Mouse (Mus musculus) limb, embryonic 14.5 days (tissue): ENCODE measurements at regions not wholly inside any gene's neighbourhood (a gene's known extent, or its start where the extent isn't known, plus 50 kb on each side); places are given as distances from the start of the nearest gene placed in this dataset.

ENCODE experiments used
- ATAC-seq: fragments of 200-750 bp; cut with Nextera tagmentation; 2 replicates; pipeline ENCODE4 v1.8.0; 2017; ENCODE audit warnings: low read depth, moderate number of reproducible peaks, moderate TSS enrichment; ENCODE audit not compliant: low FRiP score
- DNase-seq: peaks from one replicate; pipeline ENCODE4 v3.0.0-alpha.2; 2015; ENCODE audit warnings: low spot score
- H3K27ac ChIP-seq: fragments of 300-500 bp; sonication (generic); replicated peaks from 2 replicates; pipeline ENCODE4 v1.5.1; 2014; ENCODE audit warnings: low read depth, mild to moderate bottlenecking, low read length, moderate library complexity, mixed read lengths
- H3K27me3 ChIP-seq: fragments of 300-500 bp; sonication (generic); 2 replicates; pipeline ENCODE4 v1.6.1; 2014; ENCODE audit warnings: low read length, mixed read lengths; ENCODE audit not compliant: control insufficient read depth, insufficient read depth
- H3K36me3 ChIP-seq: fragments of 300-500 bp; sonication (generic); 2 replicates; pipeline ENCODE4 v1.6.1; 2014; ENCODE audit warnings: mild to moderate bottlenecking, low read length, moderate library complexity, mixed read lengths; ENCODE audit not compliant: control insufficient read depth, insufficient read depth
- H3K4me1 ChIP-seq: fragments of 300-500 bp; sonication (generic); 2 replicates; pipeline ENCODE4 v1.6.1; 2014; ENCODE audit warnings: antibody characterized with exemption, low read length, mixed read lengths; ENCODE audit not compliant: control insufficient read depth, insufficient read depth
- H3K4me2 ChIP-seq: fragments of 300-500 bp; sonication (generic); replicated peaks from 2 replicates; pipeline ENCODE4 v1.6.1; 2014; ENCODE audit warnings: low read depth, mild to moderate bottlenecking, low read length, moderate library complexity; ENCODE audit not compliant: severe bottlenecking
- H3K4me3 ChIP-seq: fragments of 300-500 bp; sonication (generic); replicated peaks from 2 replicates; pipeline ENCODE4 v1.5.1; 2014; ENCODE audit warnings: low read length
- H3K9ac ChIP-seq: fragments of 300-500 bp; sonication (generic); 2 replicates; pipeline ENCODE4 v1.6.1; 2014; ENCODE audit warnings: mild to moderate bottlenecking, low read depth, low read length, moderate library complexity; ENCODE audit not compliant: severe bottlenecking
- H3K9me3 ChIP-seq: fragments of 300-500 bp; sonication (generic); 2 replicates; pipeline ENCODE4 v1.6.1; 2016; ENCODE audit warnings: low read length; ENCODE audit not compliant: control insufficient read depth
- POLR2A ChIP-seq: fragments of 200-500 bp; IDR thresholded peaks from 2 replicates; pipeline ENCODE4 v1.8.0; 2012; ENCODE audit warnings: inconsistent platforms, mild to moderate bottlenecking, moderate library complexity, borderline replicate concordance; ENCODE audit not compliant: insufficient read depth, insufficient read length; ENCODE audit errors: extremely low read depth
- WGBS: fragments of 180-500 bp; shearing (Covaris S2); extraction: QIAGEN DNeasy Blood & Tissue Kit; methylation state at CpG from one replicate; pipeline ENCODE4 v1.1.7; 2014; 5-methylcytosine and 5-hydroxymethylcytosine counted together

- TF ChIP-seq POLR2A, result no peak
- no peaks in the 10 kb centered on the region for H3K27me3 ChIP-seq
- no peak overlapping the region for H3K4me2 ChIP-seq
- H3K36me3 ChIP-seq, result no peaks in the 10 kb centered on the region
- ATAC-seq, result no peak
- WGBS, result 50% methylated on average over 6 of the region's 6 CpGs
- H3K4me1 ChIP-seq, result peaks cover 11% of the 10 kb centered on the region
- DNase-seq, result no peak
- H3K27ac ChIP-seq, result no peak overlapping the region
- no peak overlapping the region for H3K9ac ChIP-seq
- no peaks in the 10 kb centered on the region for H3K9me3 ChIP-seq
- no peak overlapping the region for H3K4me3 ChIP-seq
Measured at GRCm38 (mm10) chr19:56095873-56096272, 191.1 kb upstream of the Habp2 start.

GRCm38 (mm10) chr19:56099725-56100124, 187.2 kb upstream of the Habp2 start:
- no peak overlapping the region for H3K4me3 ChIP-seq
- H3K4me2 ChIP-seq, result no peak overlapping the region; the same call in 1 of the 2 replicates
- H3K36me3 ChIP-seq, result no peaks in the 10 kb centered on the region
- TF ChIP-seq POLR2A, result no peak
- no peaks in the 10 kb centered on the region for H3K9me3 ChIP-seq
- DNase-seq (peak; percentile 63), ATAC-seq (peak; percentile 70)
- H3K4me1 ChIP-seq, result peaks cover 33% of the 10 kb centered on the region
- no peak overlapping the region for H3K9ac ChIP-seq
- no peaks in the 10 kb centered on the region for H3K27me3 ChIP-seq
- no peak overlapping the region for H3K27ac ChIP-seq
- 6% methylated on average over 9 of the region's 9 CpGs for WGBS

GRCm38 (mm10) chr19:56100131-56100872, 186.6 kb upstream of the Habp2 start:
- DNase-seq (no peak), ATAC-seq (peak; percentile 17; the same call in 1 of the 2 replicates)
- peaks cover 34% of the 10 kb centered on the region for H3K4me1 ChIP-seq
- H3K4me3 ChIP-seq, result no peak overlapping the region
- H3K9ac ChIP-seq, result no peak overlapping the region
- H3K27me3 ChIP-seq, result no peaks in the 10 kb centered on the region
- H3K9me3 ChIP-seq, result no peaks in the 10 kb centered on the region
- H3K4me2 ChIP-seq, result no peak overlapping the region
- WGBS, result 68% methylated on average over 4 of the region's 4 CpGs
- H3K36me3 ChIP-seq, result no peaks in the 10 kb centered on the region
- no peak overlapping the region for H3K27ac ChIP-seq
- TF ChIP-seq POLR2A, result no peak

- H3K9ac ChIP-seq, result no peak overlapping the region
- H3K4me3 ChIP-seq, result no peak overlapping the region
- H3K27ac ChIP-seq, result 0 out of 2 replicates have a peak overlapping the region, but pooled peaks have one; percentile 44
- no peak for TF ChIP-seq POLR2A
- ATAC-seq (no peak), DNase-seq (peak; percentile 35)
- no peaks in the 10 kb centered on the region for H3K9me3 ChIP-seq
- H3K36me3 ChIP-seq, result no peaks in the 10 kb centered on the region
- no peaks in the 10 kb centered on the region; the same call in 1 of the 2 replicates for H3K27me3 ChIP-seq
- 29% methylated on average over 7 of the region's 7 CpGs for whole genome bisulfite sequencing
- peaks cover 40% of the 10 kb centered on the region for H3K4me1 ChIP-seq
- H3K4me2 ChIP-seq, result no peak overlapping the region
Measured at GRCm38 (mm10) chr19:56102454-56103080, 184.4 kb upstream of the Habp2 start.

GRCm38 (mm10) chr19:56105073-56105451, 181.9 kb upstream of the Habp2 start:
- Histone ChIP-seq H3K36me3 (no peaks in the 10 kb centered on the region), H3K27me3 (no peaks in the 10 kb centered on the region; the same call in 1 of the 2 replicates), H3K9me3 (no peaks in the 10 kb centered on the region), H3K4me1 (peaks cover 51% of the 10 kb centered on the region), H3K9ac (no peak overlapping the region), H3K4me2 (0 out of 2 replicates have a peak overlapping the region, but pooled peaks have one; percentile 13), H3K4me3 (no peak overlapping the region), H3K27ac (no peak overlapping the region)
- WGBS, result 16% methylated on average over 4 of the region's 4 CpGs
- TF ChIP-seq POLR2A, result no peak
- DNase-seq (no peak), ATAC-seq (no peak)
